Comparison of ENCODE assay signal across 17 mouse cellular contexts in the genomic region with DNA sequence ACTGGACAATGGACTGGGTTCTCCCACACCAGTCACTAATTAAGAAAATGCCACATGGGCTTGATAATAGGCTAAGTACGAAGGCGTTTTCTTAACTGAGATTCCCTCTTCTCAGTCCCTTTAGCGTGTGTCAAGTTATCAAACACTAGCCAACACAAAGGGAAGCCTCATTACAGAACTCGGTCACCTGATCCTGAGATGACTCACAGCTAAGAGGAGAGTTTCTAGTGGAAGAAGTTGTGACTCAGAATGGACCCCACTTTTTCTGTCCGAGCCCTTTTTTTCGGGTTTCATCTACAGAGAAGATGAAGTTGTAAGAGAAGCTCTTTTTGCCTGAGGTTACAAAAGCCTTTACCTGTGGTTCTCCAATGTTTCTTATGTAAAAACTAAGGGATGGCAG. TPM values are rescaled to one million over a fixed set of nuclear protein-coding genes. Genes with fewer than 3 reads are reported as not detected.
"Had no signal": no experiment of that assay in that cellular context is flagged by ENCODE, and none has a peak within 500 bp of the region (broad histone marks: within the 10 kb centered on the region; RNA-seq: fewer than 3 reads in every experiment).

No protein-coding gene starts in this region.

- H3K27me3 ChIP-seq: kidney, embryonic 15.5 days; limb, embryonic 12.5 days; limb, embryonic 15.5 days; midbrain, embryonic 12.5 days; midbrain, embryonic 15.5 days had no signal

- H3K9me3 ChIP-seq: kidney, embryonic 15.5 days; limb, embryonic 12.5 days; limb, embryonic 15.5 days; midbrain, embryonic 12.5 days; midbrain, embryonic 15.5 days had no signal

- H3K9ac ChIP-seq: kidney, embryonic 15.5 days; limb, embryonic 12.5 days; limb, embryonic 15.5 days; liver, embryonic 14.5 days; liver, postnatal 0 days; lung, embryonic 14.5 days; midbrain, embryonic 12.5 days; midbrain, embryonic 15.5 days had no signal

- H3K36me3 ChIP-seq: kidney, embryonic 15.5 days; limb, embryonic 12.5 days; limb, embryonic 15.5 days; midbrain, embryonic 12.5 days; midbrain, embryonic 15.5 days had no signal

- H3K4me2 ChIP-seq: kidney, embryonic 15.5 days; limb, embryonic 12.5 days; limb, embryonic 15.5 days; liver, embryonic 11.5 days; lung, embryonic 14.5 days; midbrain, embryonic 12.5 days; midbrain, embryonic 15.5 days had no signal

- H3K4me1 ChIP-seq: midbrain, embryonic 12.5 days had no signal

- H3K27ac ChIP-seq: kidney, embryonic 15.5 days; limb, embryonic 12.5 days; limb, embryonic 15.5 days; liver, embryonic 14.5 days; macrophage; midbrain, embryonic 12.5 days; midbrain, embryonic 15.5 days had no signal

- DNase-seq: kidney, postnatal 10 days; kidney, postnatal 4 days; left cerebral cortex, postnatal 4 days; liver, postnatal 0 days; lung, embryonic 14.5 days; thymus, adult 18-20 months; thymus, postnatal 14 days; thymus, postnatal 4 days had no signal

- ATAC-seq: liver, postnatal 0 days; lung, postnatal 0 days; midbrain, embryonic 15.5 days had no signal

- H3K4me3 ChIP-seq: kidney, embryonic 15.5 days; limb, embryonic 12.5 days; limb, embryonic 15.5 days; midbrain, embryonic 12.5 days; midbrain, embryonic 15.5 days had no signal

RNA-seq across cellular contexts. Expression of a gene that starts 38.0 kb away (rescaled TPM):
- polyA plus RNA-seq: macrophage had no signal
